Mouse (Mus musculus) retina, embryonic 14.5 days (tissue): Measurements from ENCODE around the gene Wnt10b.
"Not testable (repeated sequence)": the region's sequence is repeated elsewhere in the genome, so short reads cannot be mapped to it uniquely, and the experiment has no call there.

Experiments
- DNase-seq: peaks from one replicate; pipeline ENCODE4 v3.0.0-alpha.2; 2015; ENCODE audit warnings: low spot score

The Wnt10b gene

GRCm38 (mm10) chr15:98772511-98773211 lies 5.3 kb downstream of the Wnt10b start:
- DNase-seq: peak; percentile 47

- no peak for DNase-seq
Observed at GRCm38 (mm10) chr15:98771813-98772425, 6.0 kb downstream of the Wnt10b start.

- no peak for DNase-seq
Observed at GRCm38 (mm10) chr15:98768259-98768658, 9.7 kb downstream of the Wnt10b start.

- DNase-seq: no peak
Observed at GRCm38 (mm10) chr15:98765929-98766328, 12.0 kb downstream of the Wnt10b start.

GRCm38 (mm10) chr15:98762670-98763529 lies 15.1 kb downstream of the Wnt10b start, which contains the start of gene Arf3:
Arf3 (minus strand) TSS chr15:98763214.
- DNase-seq: peak; percentile 98

- peak; percentile 73 for DNase-seq
Observed at GRCm38 (mm10) chr15:98762201-98762621, 15.7 kb downstream of the Wnt10b start.

GRCm38 (mm10) chr15:98754125-98754524 lies 23.8 kb downstream of the Wnt10b start:
- DNase-seq: no peak

GRCm38 (mm10) chr15:98753021-98753423 lies 24.9 kb downstream of the Wnt10b start:
- no peak for DNase-seq

- no peak for DNase-seq
Observed at GRCm38 (mm10) chr15:98749093-98749492, 28.9 kb downstream of the Wnt10b start.

- DNase-seq: no peak
Observed at GRCm38 (mm10) chr15:98747296-98747695, 30.7 kb downstream of the Wnt10b start.

- DNase-seq: no peak
Observed at GRCm38 (mm10) chr15:98746344-98746965, 31.5 kb downstream of the Wnt10b start.

- DNase-seq: not testable (repeated sequence)
Observed at GRCm38 (mm10) chr15:98743863-98744262, 34.1 kb downstream of the Wnt10b start.

- DNase-seq: no peak
Observed at GRCm38 (mm10) chr15:98742766-98743428, 35.1 kb downstream of the Wnt10b start.

GRCm38 (mm10) chr15:98740219-98740618 lies 37.7 kb downstream of the Wnt10b start:
- DNase-seq: no peak

- DNase-seq: no peak
Observed at GRCm38 (mm10) chr15:98738796-98739195, 39.2 kb downstream of the Wnt10b start.

GRCm38 (mm10) chr15:98737881-98738280 lies 40.1 kb downstream of the Wnt10b start:
- DNase-seq: no peak

GRCm38 (mm10) chr15:98736521-98736920 lies 41.4 kb downstream of the Wnt10b start:
- no peak for DNase-seq

GRCm38 (mm10) chr15:98733976-98734566 lies 43.9 kb downstream of the Wnt10b start:
- DNase-seq: no peak

GRCm38 (mm10) chr15:98733370-98733769 lies 44.6 kb downstream of the Wnt10b start:
- DNase-seq: no peak

GRCm38 (mm10) chr15:98732006-98732531 lies 45.9 kb downstream of the Wnt10b start:
- DNase-seq: no peak

- DNase-seq: no peak
Observed at GRCm38 (mm10) chr15:98730790-98731189, 47.2 kb downstream of the Wnt10b start.
